Mouse (Mus musculus): Measurements from ENCODE around the gene Foxc1.

DNA sequence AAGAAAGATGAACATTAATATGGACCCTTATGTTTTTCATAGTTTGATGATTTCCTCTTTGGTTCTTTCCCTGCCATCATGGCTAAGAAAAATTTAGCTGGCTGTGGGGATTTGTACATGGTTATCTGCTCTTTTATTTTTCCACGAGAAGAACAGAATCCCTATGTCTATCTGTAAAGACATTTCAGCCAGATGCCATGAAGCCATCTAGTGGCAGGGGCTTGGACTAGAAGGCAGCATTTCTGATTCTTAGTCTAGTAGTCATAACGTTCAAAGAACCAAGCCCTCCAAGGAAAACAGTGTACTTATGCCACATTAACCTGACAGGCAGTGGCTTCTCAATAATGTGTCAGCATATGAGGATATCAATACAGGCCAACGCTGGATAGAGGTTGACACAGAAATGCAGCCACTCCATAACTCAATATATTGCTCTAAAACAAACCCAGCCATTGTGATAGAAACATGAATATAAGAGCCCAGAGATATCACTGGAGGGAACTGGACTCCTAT lies 21.4 kb downstream of the Foxc1 start:
- no peak for TF ChIP-seq CTCF (IDR thresholded peaks at IDR 0.05; ENCODE audit: low read depth, low read length)
- TF ChIP-seq TAL1 (conservative IDR thresholded peaks at IDR 0.05; ENCODE audit: low read depth, low read length): no peak
- TF ChIP-seq POLR2AphosphoS5 (IDR thresholded peaks at IDR 0.05; ENCODE audit: insufficient replicate concordance, low read depth, low read length): no peak
- TF ChIP-seq GATA1 (IDR thresholded peaks at IDR 0.05; ENCODE audit: borderline replicate concordance, low read length): no peak

Data from G1E (cell line).